Mouse (Mus musculus): ENCODE measurements around the gene Gm11563. TPM values are rescaled to one million over a fixed set of nuclear protein-coding genes. Genes with fewer than 3 reads are reported as not detected.
"Not testable (repeated sequence)": the region's sequence is repeated elsewhere in the genome, so short reads cannot be mapped to it uniquely, and the experiment has no call there.

The Gm11563 gene
- polyA plus RNA-seq, 1 experiment = not detected

DNA sequence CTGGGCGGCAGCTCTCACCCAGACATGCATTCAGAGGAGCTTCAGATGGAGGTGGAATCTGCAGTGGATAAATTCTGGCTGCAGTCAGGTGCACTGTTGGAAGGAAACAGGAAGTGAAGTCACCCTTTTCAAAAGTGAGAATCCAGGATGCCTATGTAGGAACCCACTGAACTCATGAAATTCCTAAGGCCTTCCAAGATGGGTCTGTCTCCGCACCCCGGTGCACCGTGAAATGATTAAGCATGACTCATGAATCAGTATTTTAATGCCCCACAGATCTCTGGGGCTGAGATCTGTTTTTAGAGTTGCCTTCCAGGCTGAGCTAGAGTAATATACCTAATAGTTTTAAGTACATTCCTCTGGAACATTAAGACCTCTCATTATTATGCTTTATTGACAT is 496 bp upstream of the Gm11563 start:
- Histone ChIP-seq H3K79me3 (ENCODE audit: low read depth) (no peaks in the 10 kb centered on the region), H3ac (ENCODE audit: control insufficient read depth, insufficient read length, low read depth) (no peak overlapping the region), H3K79me2 (ENCODE audit: control insufficient read depth, insufficient read depth) (no peaks in the 10 kb centered on the region), H3K27me3 (ENCODE audit: control insufficient read depth, insufficient read depth, insufficient read length) (no peaks in the 10 kb centered on the region), H3K36me3 (ENCODE audit: control insufficient read depth, insufficient read depth) (no peaks in the 10 kb centered on the region), H3K4me3 (ENCODE audit: insufficient read depth, poor library complexity, severe bottlenecking) (no peak overlapping the region)
- TF ChIP-seq MAX (IDR thresholded peaks at IDR 0.05) (no peak), CTCF (IDR thresholded peaks at IDR 0.05; ENCODE audit: control insufficient read depth, insufficient read depth, insufficient read length) (no peak), USF1 (IDR thresholded peaks at IDR 0.05; ENCODE audit: low read depth) (no peak), FOSL1 (IDR thresholded peaks at IDR 0.05; ENCODE audit: insufficient read depth, low read length, poor library complexity, severe bottlenecking) (peak; percentile 2), MYOG (IDR thresholded peaks at IDR 0.05; ENCODE audit: control insufficient read depth, extremely low read depth, insufficient read length) (no peak), CEBPB (IDR thresholded peaks at IDR 0.05; ENCODE audit: low read depth) (no peak), MYOD1 (IDR thresholded peaks at IDR 0.05; ENCODE audit: control insufficient read depth, insufficient read length, low read depth) (peak; percentile 2)

DNA sequence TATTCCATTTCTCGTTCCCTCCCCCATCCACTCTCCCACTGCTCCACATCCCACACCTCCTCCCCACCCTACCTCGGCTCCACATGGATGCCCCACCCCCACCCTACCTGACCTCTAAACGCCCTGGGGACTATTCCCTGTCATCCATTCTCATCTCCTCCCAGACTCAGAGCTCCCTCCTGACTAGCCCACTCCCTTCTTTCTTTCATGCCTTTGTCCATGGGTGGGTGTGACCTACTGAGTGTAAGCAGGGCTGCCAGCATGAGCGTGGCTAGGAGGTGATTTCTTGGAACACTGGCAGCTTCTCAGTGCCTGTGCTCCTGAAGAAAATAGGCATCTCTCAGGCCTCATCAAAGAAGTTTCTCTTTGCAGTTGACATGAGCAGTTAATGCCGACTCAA is 1.7 kb downstream of the Gm11563 start:
- Histone ChIP-seq H3K4me3 (ENCODE audit: insufficient read depth, poor library complexity, severe bottlenecking) (no peak overlapping the region), H3K36me3 (ENCODE audit: control insufficient read depth, insufficient read depth) (no peaks in the 10 kb centered on the region), H3K27me3 (ENCODE audit: control insufficient read depth, insufficient read depth, insufficient read length) (no peaks in the 10 kb centered on the region), H3K79me2 (ENCODE audit: control insufficient read depth, insufficient read depth) (no peaks in the 10 kb centered on the region), H3ac (ENCODE audit: control insufficient read depth, insufficient read length, low read depth) (no peak overlapping the region), H3K79me3 (ENCODE audit: low read depth) (no peaks in the 10 kb centered on the region)
- TF ChIP-seq USF1 (IDR thresholded peaks at IDR 0.05; ENCODE audit: low read depth) (no peak), MYOG (IDR thresholded peaks at IDR 0.05; ENCODE audit: control insufficient read depth, extremely low read depth, insufficient read length) (no peak), CEBPB (IDR thresholded peaks at IDR 0.05; ENCODE audit: low read depth) (no peak), CTCF (IDR thresholded peaks at IDR 0.05; ENCODE audit: control insufficient read depth, insufficient read depth, insufficient read length) (no peak), MAX (IDR thresholded peaks at IDR 0.05) (no peak), FOSL1 (IDR thresholded peaks at IDR 0.05; ENCODE audit: insufficient read depth, low read length, poor library complexity, severe bottlenecking) (no peak), MYOD1 (IDR thresholded peaks at IDR 0.05; ENCODE audit: control insufficient read depth, insufficient read length, low read depth) (no peak)

DNA sequence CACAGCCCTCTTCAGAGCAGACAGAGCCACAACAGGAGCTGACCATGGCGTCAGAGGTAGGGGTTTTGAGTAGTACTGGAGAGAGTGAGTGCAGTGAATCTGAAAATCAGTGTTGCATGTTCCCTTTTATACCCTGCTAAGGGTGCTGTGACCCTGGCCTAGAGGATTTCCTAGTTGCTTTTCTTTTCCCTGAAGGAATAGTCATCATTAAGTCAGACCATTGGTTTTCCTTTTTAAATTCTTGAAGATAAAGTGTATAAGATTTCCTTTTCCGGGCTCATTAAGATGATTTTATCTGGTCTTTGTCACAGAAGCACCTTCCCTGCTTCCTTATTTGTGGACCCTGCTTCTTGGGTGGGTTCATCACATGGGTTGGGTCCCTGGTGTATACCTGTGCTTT is 8.6 kb downstream of the Gm11563 start, which contains the start of gene Gm11555:
Gm11555 (minus strand) TSS at position 101 of the 400 bp plus-strand sequence.
- Histone ChIP-seq H3K4me3 (ENCODE audit: insufficient read depth, poor library complexity, severe bottlenecking) (no peak within 1 kb of the TSS), H3K79me2 (ENCODE audit: control insufficient read depth, insufficient read depth) (no peaks in the 10 kb centered on the region), H3ac (ENCODE audit: control insufficient read depth, insufficient read length, low read depth) (no peak within 1 kb of the TSS), H3K36me3 (ENCODE audit: control insufficient read depth, insufficient read depth) (no peaks in the 10 kb centered on the region), H3K79me3 (ENCODE audit: low read depth) (no peaks in the 10 kb centered on the region), H3K27me3 (ENCODE audit: control insufficient read depth, insufficient read depth, insufficient read length) (no peaks in the 10 kb centered on the region)
- TF ChIP-seq USF1 (IDR thresholded peaks at IDR 0.05; ENCODE audit: low read depth) = no peak
- no peak for TF ChIP-seq CTCF (IDR thresholded peaks at IDR 0.05; ENCODE audit: control insufficient read depth, insufficient read depth, insufficient read length)
- TF ChIP-seq FOSL1 (IDR thresholded peaks at IDR 0.05; ENCODE audit: insufficient read depth, low read length, poor library complexity, severe bottlenecking) = no peak
- no peak for TF ChIP-seq MYOD1 (IDR thresholded peaks at IDR 0.05; ENCODE audit: control insufficient read depth, insufficient read length, low read depth)
- no peak for TF ChIP-seq MYOG (IDR thresholded peaks at IDR 0.05; ENCODE audit: control insufficient read depth, extremely low read depth, insufficient read length)
- TF ChIP-seq MAX (IDR thresholded peaks at IDR 0.05) = no peak
- TF ChIP-seq CEBPB (IDR thresholded peaks at IDR 0.05; ENCODE audit: low read depth) = no peak

DNA sequence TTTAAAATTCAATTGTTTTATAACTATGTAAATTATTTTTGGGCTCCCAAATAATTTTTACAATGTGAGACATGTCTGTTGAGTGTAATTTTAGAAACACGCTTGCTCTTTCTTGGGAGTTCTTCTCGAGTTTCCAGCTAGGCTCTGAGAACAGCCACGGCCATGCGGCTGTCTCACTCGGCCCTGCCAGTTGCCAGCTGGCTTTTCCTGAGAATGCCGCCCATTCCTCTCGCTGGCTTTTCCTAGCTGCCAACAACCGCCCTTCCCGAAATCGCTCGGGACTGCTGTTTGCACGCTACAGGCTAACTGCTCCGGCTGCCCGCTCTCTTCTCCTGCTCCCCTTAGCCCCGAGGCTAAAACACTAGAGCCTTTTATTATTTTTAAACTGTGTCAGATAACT is 12.3 kb downstream of the Gm11563 start:
- no peaks in the 10 kb centered on the region for H3K79me2 ChIP-seq (ENCODE audit: control insufficient read depth, insufficient read depth)
- H3K36me3 ChIP-seq (ENCODE audit: control insufficient read depth, insufficient read depth) = no peaks in the 10 kb centered on the region
- no peak overlapping the region for H3ac ChIP-seq (ENCODE audit: control insufficient read depth, insufficient read length, low read depth)
- H3K27me3 ChIP-seq (ENCODE audit: control insufficient read depth, insufficient read depth, insufficient read length) = no peaks in the 10 kb centered on the region
- no peak overlapping the region for H3K4me3 ChIP-seq (ENCODE audit: insufficient read depth, poor library complexity, severe bottlenecking)
- no peak for TF ChIP-seq MAX (IDR thresholded peaks at IDR 0.05)
- no peak for TF ChIP-seq MYOG (IDR thresholded peaks at IDR 0.05; ENCODE audit: control insufficient read depth, extremely low read depth, insufficient read length)
- no peak for TF ChIP-seq CEBPB (IDR thresholded peaks at IDR 0.05; ENCODE audit: low read depth)
- TF ChIP-seq MYOD1 (IDR thresholded peaks at IDR 0.05; ENCODE audit: control insufficient read depth, insufficient read length, low read depth) = no peak
- no peak for TF ChIP-seq CTCF (IDR thresholded peaks at IDR 0.05; ENCODE audit: control insufficient read depth, insufficient read depth, insufficient read length)
- no peaks in the 10 kb centered on the region for H3K79me3 ChIP-seq (ENCODE audit: low read depth)

DNA sequence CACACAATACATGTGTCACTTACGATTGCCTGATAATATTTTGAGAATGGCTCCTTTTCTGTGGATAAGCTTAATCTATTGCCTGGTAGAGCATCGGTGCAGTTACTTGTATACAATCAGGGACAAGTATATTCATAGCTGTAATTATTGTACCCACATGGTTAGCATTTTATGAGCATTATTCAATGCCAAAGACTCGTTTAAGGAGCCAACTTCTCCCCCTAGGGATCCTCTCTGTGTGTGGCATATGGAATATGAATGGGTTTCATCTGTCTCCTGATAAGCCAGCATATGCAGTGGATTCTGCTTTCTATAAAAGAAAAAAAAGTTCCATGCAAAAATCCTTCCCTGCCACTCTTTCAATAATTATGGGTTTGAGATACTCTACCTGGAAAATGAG is 14.4 kb downstream of the Gm11563 start:
- TF ChIP-seq CTCF (IDR thresholded peaks at IDR 0.05; ENCODE audit: control insufficient read depth, insufficient read depth, insufficient read length) (no peak), MAX (IDR thresholded peaks at IDR 0.05) (no peak), USF1 (IDR thresholded peaks at IDR 0.05; ENCODE audit: low read depth) (no peak), FOSL1 (IDR thresholded peaks at IDR 0.05; ENCODE audit: insufficient read depth, low read length, poor library complexity, severe bottlenecking) (no peak), CEBPB (IDR thresholded peaks at IDR 0.05; ENCODE audit: low read depth) (no peak), MYOD1 (IDR thresholded peaks at IDR 0.05; ENCODE audit: control insufficient read depth, insufficient read length, low read depth) (no peak), MYOG (IDR thresholded peaks at IDR 0.05; ENCODE audit: control insufficient read depth, extremely low read depth, insufficient read length) (no peak)
- Histone ChIP-seq H3ac (ENCODE audit: control insufficient read depth, insufficient read length, low read depth) (no peak overlapping the region), H3K4me3 (ENCODE audit: insufficient read depth, poor library complexity, severe bottlenecking) (no peak overlapping the region), H3K27me3 (ENCODE audit: control insufficient read depth, insufficient read depth, insufficient read length) (no peaks in the 10 kb centered on the region), H3K36me3 (ENCODE audit: control insufficient read depth, insufficient read depth) (no peaks in the 10 kb centered on the region), H3K79me2 (ENCODE audit: control insufficient read depth, insufficient read depth) (no peaks in the 10 kb centered on the region), H3K79me3 (ENCODE audit: low read depth) (no peaks in the 10 kb centered on the region)

DNA sequence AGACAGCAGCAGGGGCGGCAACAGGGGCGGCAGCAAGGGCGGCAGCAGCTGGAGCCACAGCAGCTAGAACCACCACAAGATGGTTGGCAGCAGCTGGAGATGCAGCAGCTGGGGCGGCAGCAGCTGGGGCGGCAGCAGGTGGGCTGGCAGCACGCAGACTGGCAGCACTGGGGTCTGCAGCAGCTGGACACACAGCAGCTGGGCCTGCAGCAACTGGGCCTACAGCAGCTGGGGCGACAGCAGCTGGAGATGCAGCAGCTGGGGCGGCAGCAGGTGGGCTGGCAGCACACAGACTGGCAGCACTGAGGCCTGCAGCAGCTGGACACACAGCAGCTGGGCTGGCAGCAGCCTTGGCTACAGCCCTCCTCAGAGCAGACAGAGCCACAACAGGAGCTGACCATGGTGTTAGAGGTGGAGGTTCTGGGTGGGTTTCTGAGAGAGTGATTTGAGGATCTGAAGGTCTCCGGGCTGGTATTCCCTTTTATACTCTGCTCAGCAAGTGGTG is 15.1 kb downstream of the Gm11563 start, which contains the start of gene Krtap4-7:
Krtap4-7 (minus strand) TSS at position 455 of the 505 bp plus-strand sequence.
- H3K79me3 ChIP-seq (ENCODE audit: low read depth) = not testable (repeated sequence)
- TF ChIP-seq MYOD1 (IDR thresholded peaks at IDR 0.05; ENCODE audit: control insufficient read depth, insufficient read length, low read depth) = peak; percentile 87

More for the DNA sequence above, 15.1 kb downstream of the Gm11563 start, which contains the start of gene Krtap4-7:
- H3K36me3 ChIP-seq (ENCODE audit: control insufficient read depth, insufficient read depth); H3K79me2 ChIP-seq (ENCODE audit: control insufficient read depth, insufficient read depth); H3ac ChIP-seq (ENCODE audit: control insufficient read depth, insufficient read length, low read depth); H3K27me3 ChIP-seq (ENCODE audit: control insufficient read depth, insufficient read depth, insufficient read length); H3K4me3 ChIP-seq (ENCODE audit: insufficient read depth, poor library complexity, severe bottlenecking): not testable (repeated sequence)
